Mouse (Mus musculus) right cerebral cortex, postnatal 25 days (tissue): ENCODE data around the gene Slc39a8.

Source experiments
- DNase-seq: peaks from one replicate; pipeline ENCODE4 v3.0.0; 2022

The Slc39a8 gene

GRCm38 (mm10) chr3:135919305-135919704, 94.2 kb downstream of the Slc39a8 start:
- DNase-seq: no peak

GRCm38 (mm10) chr3:135926729-135927128, 101.7 kb downstream of the Slc39a8 start:
- DNase-seq: no peak

GRCm38 (mm10) chr3:135928184-135928583, 103.1 kb downstream of the Slc39a8 start:
- no peak for DNase-seq

- no peak for DNase-seq
Measured at GRCm38 (mm10) chr3:135937455-135937854, 112.4 kb downstream of the Slc39a8 start.
